Mouse (Mus musculus): ENCODE measurements at regions not wholly inside any gene's neighbourhood (a gene's known extent, or its start where the extent isn't known, plus 50 kb on each side); places are given as distances from the start of the nearest gene placed in this dataset.
A peak's percentile ranks its signal among the peaks of the same experiment; 100 is the strongest.

GRCm38 (mm10) chr16:8351424-8351823 is 73.5 kb downstream of the Tmem114 start:
- DNase-seq (ENCODE audit: low read depth): no peak

- DNase-seq (ENCODE audit: low read depth): no peak
Observed at GRCm38 (mm10) chr16:8349148-8349547, 75.8 kb downstream of the Tmem114 start.

DNA sequence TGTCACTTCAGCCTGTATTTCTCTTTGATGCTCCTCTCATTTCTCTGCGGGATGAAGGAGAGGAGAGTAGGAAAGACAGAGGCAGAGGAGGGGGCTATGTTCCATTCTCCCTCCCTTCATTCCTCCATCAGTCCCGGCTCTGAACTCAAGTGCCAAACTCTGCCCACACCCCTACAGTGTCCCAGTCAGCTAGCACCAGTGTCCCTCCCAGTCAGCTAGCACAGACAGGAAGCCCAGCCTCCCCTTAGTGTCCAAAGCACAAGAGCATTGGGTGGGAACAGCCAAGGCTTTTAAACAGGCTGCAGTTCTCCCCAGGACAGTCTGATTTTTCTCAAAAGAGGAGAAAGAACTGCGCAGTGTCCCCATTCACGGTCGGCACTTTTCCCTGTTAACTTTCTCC is 76.3 kb downstream of the Tmem114 start:
- DNase-seq (ENCODE audit: low read depth): no peak

DNA sequence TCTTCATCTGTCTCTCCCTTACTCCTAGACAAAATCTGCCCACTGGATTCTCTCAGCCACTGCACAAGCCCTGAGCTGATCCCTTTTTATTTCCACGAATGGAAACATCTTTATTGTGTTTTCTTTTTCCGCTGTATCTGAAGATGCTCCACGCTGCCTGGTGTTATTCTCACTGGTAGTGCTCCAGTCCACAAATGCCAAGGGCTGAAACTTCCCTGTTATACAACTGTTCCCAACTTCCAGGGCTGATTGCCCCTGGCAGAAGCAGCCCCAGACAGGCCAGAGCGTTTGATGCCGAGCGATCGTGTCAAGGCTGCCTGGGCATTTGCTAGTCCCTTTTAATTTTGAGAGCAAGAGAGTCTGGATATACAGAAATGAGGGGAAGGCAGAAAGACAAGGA is 79.7 kb downstream of the Tmem114 start:
- DNase-seq (ENCODE audit: low read depth): no peak

DNA sequence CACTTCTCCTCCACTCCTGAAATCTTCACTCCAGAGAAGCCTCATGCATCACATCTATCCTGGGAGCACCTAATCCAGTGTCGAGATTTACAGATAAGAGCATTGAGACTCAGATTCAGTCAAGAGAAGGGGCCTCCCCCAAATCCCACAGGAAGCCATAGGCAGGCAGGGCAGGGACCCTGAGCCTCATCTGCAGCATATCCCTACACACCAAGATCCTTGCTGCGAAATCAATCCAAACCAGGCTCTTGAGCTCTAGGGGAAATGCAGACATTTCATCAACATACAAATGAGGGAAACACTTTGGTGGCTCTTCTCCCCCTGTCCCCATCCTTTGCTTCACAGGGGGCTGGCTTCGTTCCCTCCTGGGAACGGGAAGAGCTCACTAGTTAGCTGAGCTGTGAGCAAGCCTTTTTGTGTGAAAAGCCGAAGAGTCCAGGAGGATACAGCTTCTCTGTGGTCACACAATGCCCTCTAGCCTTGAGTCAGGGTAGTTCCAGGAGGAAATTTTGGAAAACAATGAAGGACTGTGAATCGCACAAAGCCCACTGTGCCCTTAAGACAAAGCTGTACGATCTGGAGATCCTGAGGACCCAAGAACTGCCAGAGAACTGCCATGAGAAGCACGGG is 91.7 kb downstream of the Tmem114 start:
- no peak for DNase-seq (ENCODE audit: low read depth)

GRCm38 (mm10) chr16:8311996-8312395 is 112.9 kb downstream of the Tmem114 start:
- no peak for DNase-seq (ENCODE audit: low read depth)

GRCm38 (mm10) chr16:8306389-8306788 is 118.5 kb downstream of the Tmem114 start:
- DNase-seq (ENCODE audit: low read depth): peak; percentile 47

Data from 416B (cell line).